Mouse (Mus musculus) kidney, embryonic 16.5 days (tissue): ENCODE data around the gene Cdk4. TPM values are rescaled to one million over a fixed set of nuclear protein-coding genes. Genes with fewer than 3 reads are reported as not detected.
"Not testable (repeated sequence)": the region's sequence is repeated elsewhere in the genome, so short reads cannot be mapped to it uniquely, and the experiment has no call there.

Source experiments
- ATAC-seq: fragments of 200-750 bp; cut with Nextera tagmentation; 2 replicates; pipeline ENCODE4 v1.8.0; 2017; ENCODE audit warnings: moderate TSS enrichment; ENCODE audit not compliant: low FRiP score, low TSS enrichment
- H3K27ac ChIP-seq: fragments of 300-500 bp; sonication (generic); 2 replicates; pipeline ENCODE4 v1.5.1; 2014; ENCODE audit warnings: low read length
- H3K27me3 ChIP-seq: fragments of 300-500 bp; sonication (generic); 2 replicates; pipeline ENCODE4 v1.6.1; 2014; ENCODE audit warnings: low read length, control low read depth, mixed read lengths; ENCODE audit not compliant: insufficient read depth
- H3K36me3 ChIP-seq: fragments of 300-500 bp; sonication (generic); 2 replicates; pipeline ENCODE4 v1.6.1; 2014; ENCODE audit warnings: low read length, control low read depth, mixed read lengths; ENCODE audit not compliant: insufficient read depth
- H3K4me1 ChIP-seq: fragments of 300-500 bp; sonication (generic); 2 replicates; pipeline ENCODE4 v1.6.1; 2014; ENCODE audit warnings: low read length, control low read depth, mixed read lengths; ENCODE audit not compliant: insufficient read depth
- H3K4me2 ChIP-seq: fragments of 300-500 bp; sonication (generic); replicated peaks from 2 replicates; pipeline ENCODE4 v1.6.1; 2014; ENCODE audit warnings: low read depth, low read length
- H3K4me3 ChIP-seq: fragments of 300-500 bp; sonication (generic); 2 replicates; pipeline ENCODE4 v1.5.1; 2014; ENCODE audit warnings: mild to moderate bottlenecking, low read length
- H3K9ac ChIP-seq: fragments of 300-500 bp; sonication (generic); replicated peaks from 2 replicates; pipeline ENCODE4 v1.6.1; 2014; ENCODE audit warnings: low read length
- H3K9me3 ChIP-seq: fragments of 300-500 bp; sonication (generic); 2 replicates; pipeline ENCODE4 v1.6.1; 2016; ENCODE audit warnings: low read length, control low read depth
- WGBS: fragments of 180-500 bp; shearing (Covaris S2); extraction: QIAGEN DNeasy Blood & Tissue Kit; methylation state at CpG from one replicate; pipeline ENCODE4 v1.1.7; 2014; 5-methylcytosine and 5-hydroxymethylcytosine counted together
- polyA plus RNA-seq: library from polyadenylated mRNA; unstranded; fragments of >200 nt; fragmentation: Nextera tagmentation; extraction: Ambion mirVana; gene quantifications from 2 replicates; pipeline ENCODE4 v1.2.1, GENCODE M21; 2015

Cdk4 gene
- polyA plus RNA-seq, 1 experiment from 2014 or later: 1,917 TPM

DNA sequence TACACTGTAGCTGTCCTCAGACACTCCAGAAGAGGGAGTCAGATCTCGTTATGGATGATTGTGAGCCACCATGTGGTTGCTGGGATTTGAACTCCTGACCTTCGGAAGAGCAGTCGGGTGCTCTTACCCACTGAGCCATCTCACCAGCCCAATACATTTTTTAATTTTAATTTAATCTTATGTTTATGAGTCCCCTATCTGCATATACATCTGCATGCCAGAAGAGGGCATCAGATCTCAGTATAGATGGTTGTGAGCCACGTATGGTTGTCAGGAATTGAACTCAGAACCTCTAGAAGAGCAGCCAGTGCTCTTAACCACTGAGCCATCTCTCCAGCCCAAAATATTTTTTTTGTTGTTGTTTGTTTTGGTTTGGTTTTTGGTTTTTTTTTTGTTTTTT, 8.9 kb downstream of the Cdk4 start:
- not testable (repeated sequence) for ATAC-seq, H3K9ac ChIP-seq, H3K27ac ChIP-seq, H3K4me2 ChIP-seq, H3K4me3 ChIP-seq, H3K9me3 ChIP-seq
- Histone ChIP-seq H3K36me3 (peaks cover 11% of the 10 kb centered on the region), H3K4me1 (peaks cover 23% of the 10 kb centered on the region), H3K27me3 (peaks cover 20% of the 10 kb centered on the region)
- WGBS: 89% methylated on average over 4 of the region's 4 CpGs

GRCm38 (mm10) chr10:127072969-127073368, 9.6 kb downstream of the Cdk4 start:
- Histone ChIP-seq H3K4me1 (peaks cover 21% of the 10 kb centered on the region), H3K27me3 (peaks cover 27% of the 10 kb centered on the region)
- 73% methylated on average over 2 of the region's 2 CpGs for WGBS
- ATAC-seq, H3K9me3 ChIP-seq, H3K27ac ChIP-seq, H3K36me3 ChIP-seq, H3K9ac ChIP-seq, H3K4me3 ChIP-seq, H3K4me2 ChIP-seq: not testable (repeated sequence)

GRCm38 (mm10) chr10:127073981-127074380, 10.6 kb downstream of the Cdk4 start:
- Histone ChIP-seq H3K9me3 (no peaks in the 10 kb centered on the region), H3K4me3 (no peak overlapping the region), H3K4me1 (peaks cover 15% of the 10 kb centered on the region), H3K27me3 (peaks cover 37% of the 10 kb centered on the region), H3K9ac (no peak overlapping the region), H3K4me2 (no peak overlapping the region), H3K27ac (no peak overlapping the region), H3K36me3 (no peaks in the 10 kb centered on the region)
- ATAC-seq: no peak
- WGBS: 90% methylated on average over 1 of the region's 1 CpGs

DNA sequence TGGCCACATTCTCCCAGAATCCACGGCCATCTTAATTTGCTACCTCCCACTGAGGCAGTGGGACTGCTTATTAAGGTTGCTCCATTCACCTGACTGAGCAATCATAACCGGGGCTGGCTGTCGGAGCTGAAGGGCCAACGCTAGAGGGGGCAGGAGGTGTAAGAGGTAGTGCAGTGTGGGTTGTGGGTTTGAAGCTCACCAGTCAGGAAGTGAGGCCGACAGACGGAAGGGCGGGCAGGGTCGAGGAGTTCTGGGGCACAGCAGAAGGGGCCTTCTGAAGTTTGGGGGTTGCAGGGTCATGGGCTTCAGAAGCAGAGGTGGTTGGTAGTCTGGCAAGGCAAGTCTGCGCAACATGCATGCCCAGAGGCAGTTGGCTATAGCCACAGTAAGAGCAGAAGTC, 11.7 kb downstream of the Cdk4 start, which contains the start of gene Agap2:
Gene Agap2, plus strand, starts transcription at position 205 of the 400 bp plus-strand sequence.
- 66% methylated on average over 9 of the region's 9 CpGs for WGBS
- Histone ChIP-seq H3K36me3 (no peaks in the 10 kb centered on the region), H3K4me3 (no peak within 1 kb of the TSS), H3K27ac (no peak within 1 kb of the TSS), H3K4me1 (peaks cover 21% of the 10 kb centered on the region), H3K4me2 (no peak within 1 kb of the TSS), H3K9ac (no peak within 1 kb of the TSS), H3K9me3 (no peaks in the 10 kb centered on the region), H3K27me3 (peaks cover 48% of the 10 kb centered on the region)
- ATAC-seq: no peak

- Histone ChIP-seq H3K4me2 (no peak overlapping the region), H3K9ac (no peak overlapping the region), H3K9me3 (no peaks in the 10 kb centered on the region), H3K36me3 (no peaks in the 10 kb centered on the region), H3K27me3 (peaks cover 54% of the 10 kb centered on the region), H3K4me3 (no peak overlapping the region), H3K27ac (no peak overlapping the region), H3K4me1 (peaks cover 24% of the 10 kb centered on the region)
- WGBS: 64% methylated on average over 8 of the region's 8 CpGs
- ATAC-seq: no peak
Observed at GRCm38 (mm10) chr10:127075651-127076050, 12.3 kb downstream of the Cdk4 start.

DNA sequence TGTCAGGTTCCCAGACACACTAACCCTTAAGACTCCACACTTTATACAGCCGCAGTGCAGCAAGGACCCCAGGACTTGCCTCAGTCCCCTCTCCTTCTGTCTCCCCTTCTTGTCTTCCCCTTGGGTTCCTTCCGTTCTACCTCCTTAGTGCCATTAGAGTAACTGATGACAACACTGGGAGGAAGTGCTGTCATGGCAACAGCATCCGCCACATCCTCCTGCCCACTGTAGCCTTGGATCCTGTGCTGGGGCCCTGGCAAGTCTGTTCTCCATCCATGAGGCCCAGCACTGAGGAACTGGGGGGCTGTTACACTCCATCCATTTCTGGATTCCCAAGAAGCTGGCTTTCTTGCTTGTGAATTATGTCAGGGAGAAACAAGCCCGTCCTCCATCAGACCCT, 12.7 kb downstream of the Cdk4 start:
- Histone ChIP-seq H3K27me3 (peaks cover 58% of the 10 kb centered on the region), H3K36me3 (no peaks in the 10 kb centered on the region), H3K9me3 (no peaks in the 10 kb centered on the region), H3K27ac (no peak overlapping the region), H3K4me3 (no peak overlapping the region), H3K9ac (no peak overlapping the region), H3K4me1 (peaks cover 23% of the 10 kb centered on the region), H3K4me2 (no peak overlapping the region)
- WGBS: 26% methylated on average over 4 of the region's 4 CpGs
- no peak for ATAC-seq

GRCm38 (mm10) chr10:127077515-127077914, 14.2 kb downstream of the Cdk4 start:
- Histone ChIP-seq H3K36me3 (no peaks in the 10 kb centered on the region), H3K4me2 (no peak overlapping the region), H3K27me3 (peaks cover 72% of the 10 kb centered on the region), H3K4me1 (peaks cover 28% of the 10 kb centered on the region), H3K9me3 (no peaks in the 10 kb centered on the region), H3K9ac (no peak overlapping the region), H3K27ac (no peak overlapping the region), H3K4me3 (no peak overlapping the region)
- no peak for ATAC-seq
- WGBS: 5% methylated on average over 10 of the region's 10 CpGs

GRCm38 (mm10) chr10:127078001-127078676, 14.8 kb downstream of the Cdk4 start:
- H3K27ac ChIP-seq: no peak overlapping the region
- no peaks in the 10 kb centered on the region for H3K36me3 ChIP-seq
- H3K9ac ChIP-seq: no peak overlapping the region
- H3K4me1 ChIP-seq: peaks cover 28% of the 10 kb centered on the region
- 6% methylated on average over 12 of the region's 12 CpGs for WGBS
- H3K4me3 ChIP-seq: peak overlapping the region; percentile 53
- peak overlapping the region; percentile 92 for H3K4me2 ChIP-seq
- 0 out of 2 replicates have a peak, but pooled peaks have one; percentile 13 for ATAC-seq
- H3K27me3 ChIP-seq: peaks cover 78% of the 10 kb centered on the region
- H3K9me3 ChIP-seq: no peaks in the 10 kb centered on the region

DNA sequence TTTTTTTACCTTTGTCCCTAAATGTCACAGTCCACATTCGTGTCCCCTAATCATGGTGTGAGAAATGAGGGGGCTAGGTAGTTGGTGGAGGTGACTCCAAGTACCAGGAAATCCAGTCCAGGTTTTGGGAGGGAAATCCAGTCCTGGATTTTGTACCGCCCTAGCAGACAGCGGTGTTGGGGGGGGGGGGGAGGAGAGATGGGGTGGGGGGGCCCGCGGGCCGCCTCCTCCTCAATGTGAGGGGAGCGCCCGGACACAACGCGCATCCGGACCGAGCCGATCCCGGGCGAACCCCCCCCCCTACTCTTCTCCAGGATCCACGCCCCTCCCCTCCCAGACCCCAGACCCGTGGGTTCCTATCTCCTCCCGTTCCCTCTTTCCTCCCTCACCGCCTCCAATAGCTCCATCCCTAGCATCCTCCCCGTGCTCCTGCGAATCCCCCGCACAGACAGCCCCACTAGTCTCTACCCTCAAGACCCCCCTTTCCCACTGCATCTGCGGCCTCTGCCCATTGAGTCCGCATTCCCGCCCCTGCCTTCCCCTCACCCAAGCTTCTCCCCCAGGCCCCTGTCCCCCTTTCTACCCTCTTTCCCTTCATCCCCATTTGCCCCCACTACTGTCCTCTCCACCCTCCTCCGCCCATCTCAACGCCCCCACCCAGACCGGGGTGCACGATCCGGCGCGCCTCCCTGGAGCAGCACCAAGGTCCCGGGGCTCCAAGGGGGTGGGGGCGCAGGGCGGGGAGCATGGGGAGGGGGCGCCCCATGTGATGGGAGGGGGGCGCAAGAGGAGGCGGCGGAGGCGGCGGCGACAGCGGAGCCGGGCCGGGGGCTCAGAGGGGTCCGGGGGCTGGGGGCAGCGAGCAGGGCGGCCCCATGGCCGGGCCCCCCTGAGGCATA, 15.6 kb downstream of the Cdk4 start:
- H3K27me3 ChIP-seq: peaks cover 86% of the 10 kb centered on the region

More for the DNA sequence above, 15.6 kb downstream of the Cdk4 start:
- Histone ChIP-seq H3K9ac (peak overlapping the region; percentile 57), H3K4me2 (peak overlapping the region; percentile 92), H3K27ac (no peak overlapping the region), H3K36me3 (no peaks in the 10 kb centered on the region), H3K4me1 (peaks cover 28% of the 10 kb centered on the region), H3K4me3 (peak overlapping the region; percentile 53), H3K9me3 (no peaks in the 10 kb centered on the region)
- WGBS: under 1% methylated on average over 29 of the region's 49 CpGs
- ATAC-seq: peak; percentile 16; the same call in 1 of the 2 replicates
